Mouse (Mus musculus): ENCODE results near the gene Mrpl55. TPM values are rescaled to one million over a fixed set of nuclear protein-coding genes. Genes with fewer than 3 reads are reported as not detected.
A peak's percentile ranks its signal among the peaks of the same experiment; 100 is the strongest.

Mrpl55 gene
- total and polyA plus RNA-seq, 3 experiments = 68.5 to 75.5 TPM; not detected in 1

DNA sequence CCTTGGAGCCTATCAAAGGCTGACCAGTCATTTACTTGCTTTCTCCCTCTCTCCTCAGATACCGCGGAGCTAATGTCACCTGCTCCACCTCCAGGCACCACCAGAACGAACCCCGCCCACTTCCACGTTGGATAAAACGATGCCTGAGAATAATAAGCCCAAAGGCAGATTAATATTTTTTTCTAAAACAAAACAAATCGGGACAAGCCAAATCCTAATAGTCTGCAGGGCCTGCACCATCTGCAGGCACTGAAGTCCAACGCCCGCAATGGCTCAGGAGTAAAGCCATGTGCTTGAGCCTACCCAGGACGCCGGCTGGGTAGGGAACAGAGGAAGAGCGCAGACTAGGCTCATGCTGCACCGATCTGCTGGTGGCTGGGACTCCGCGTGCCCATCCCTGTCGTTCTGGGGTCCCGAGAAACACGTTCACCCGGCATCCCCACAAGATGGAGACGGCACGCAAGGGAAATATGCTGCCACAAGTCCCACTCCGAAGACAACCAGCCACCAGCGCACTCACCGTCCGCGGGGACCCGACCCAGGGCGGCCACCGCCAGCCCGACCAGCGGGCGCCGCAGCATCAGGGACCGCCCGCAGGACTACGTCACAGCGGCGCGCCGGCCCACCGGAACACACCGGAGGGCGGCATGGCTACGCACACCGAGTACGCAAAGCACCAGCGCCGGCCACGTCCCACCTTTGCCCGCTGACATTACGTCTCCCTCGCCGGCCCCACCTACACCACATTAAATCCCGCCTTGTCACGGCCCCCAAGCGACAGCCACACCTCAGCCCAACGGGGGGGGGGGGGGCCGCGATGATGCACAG, 10.8 kb upstream of the Mrpl55 start (continued):
- TF ChIP-seq MAZ (IDR thresholded peaks at IDR 0.05; ENCODE audit: low read depth, low read length) (peak; percentile 83; the same call in 1 of the 2 replicates), NELFE (IDR thresholded peaks at IDR 0.05; ENCODE audit: low read depth, low read length) (peak; percentile 84), POLR2AphosphoS5 (IDR thresholded peaks at IDR 0.05; ENCODE audit: borderline replicate concordance, low read depth, low read length) (no peak), BHLHE40 (IDR thresholded peaks at IDR 0.05; ENCODE audit: borderline replicate concordance, low read depth, low read length) (no peak), HCFC1 (IDR thresholded peaks at IDR 0.05; ENCODE audit: low read depth, low read length) (peak; percentile 89), EP300 (IDR thresholded peaks at IDR 0.05; ENCODE audit: low read depth in 1 of 2, low read length in 2 of 2) (no peak; a peak in 1 of 4 replicates), MAFK (IDR thresholded peaks at IDR 0.05; ENCODE audit: borderline replicate concordance, low read depth, low read length) (no peak), POLR2AphosphoS2 (IDR thresholded peaks at IDR 0.05; ENCODE audit: low read length) (peak; percentile 88), KAT2A (conservative IDR thresholded peaks at IDR 0.05; ENCODE audit: low read depth, low read length) (peak; percentile 9; the same call in 1 of the 2 replicates)

DNA sequence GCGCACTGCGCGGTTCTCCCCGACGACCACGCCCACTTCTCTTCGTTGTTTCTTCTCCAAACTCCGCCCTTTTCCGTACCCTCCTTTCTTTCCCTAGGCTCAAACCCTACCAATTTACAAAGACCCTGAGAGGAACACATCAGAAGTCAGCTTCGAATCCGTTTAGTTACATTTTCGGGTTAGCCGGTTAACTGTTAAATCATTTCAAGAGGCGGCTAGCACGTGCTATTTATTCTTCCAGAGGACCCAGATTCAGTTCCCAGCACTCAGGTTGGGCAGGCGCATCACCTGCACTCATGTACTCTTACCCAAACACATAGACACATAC, 10.3 kb upstream of the Mrpl55 start, which contains the start of gene Guk1:
Gene Guk1 (minus strand): TSS at position 154 of the 328 bp plus-strand sequence.
- DNase-seq (ENCODE audit: low read depth, low spot score) = no peak
- H3K4me1 ChIP-seq (ENCODE audit: control insufficient read depth in 1 of 2, insufficient read depth in 2 of 2, low read length in 2 of 2) = peaks cover 3 to 16% of the 10 kb centered on the region in 2 experiments; a peak in 3 of 4 replicates
- peak within 1 kb of the TSS; percentile 82 for H3K27ac ChIP-seq (ENCODE audit: control insufficient read depth, low read depth, low read length)
- TF ChIP-seq MAZ (IDR thresholded peaks at IDR 0.05; ENCODE audit: low read depth, low read length) = no peak
- TF ChIP-seq MYC (IDR thresholded peaks at IDR 0.05; ENCODE audit: low read depth, low read length) = peak; percentile 15; the same call in 1 of the 2 replicates
- no peak for TF ChIP-seq CHD1 (IDR thresholded peaks at IDR 0.05; ENCODE audit: low read depth, low read length)
- TF ChIP-seq MAFK (IDR thresholded peaks at IDR 0.05; ENCODE audit: borderline replicate concordance, low read depth, low read length) = no peak
- TF ChIP-seq TAL1 (IDR thresholded peaks at IDR 0.05; ENCODE audit: low read length) = no peak
- no peak for TF ChIP-seq CHD2 (IDR thresholded peaks at IDR 0.05; ENCODE audit: low read length)
- no peak for TF ChIP-seq POLR2AphosphoS5 (IDR thresholded peaks at IDR 0.05; ENCODE audit: borderline replicate concordance, low read depth, low read length)
- no peak for TF ChIP-seq NRF1 (IDR thresholded peaks at IDR 0.05; ENCODE audit: insufficient read depth, low read depth, low read length, poor library complexity, severe bottlenecking)
- TF ChIP-seq HCFC1 (IDR thresholded peaks at IDR 0.05; ENCODE audit: low read depth, low read length) = no peak
- TF ChIP-seq EP300 (IDR thresholded peaks at IDR 0.05; ENCODE audit: low read depth in 1 of 2, low read length in 2 of 2) = no peak
- no peak for TF ChIP-seq MYB (IDR thresholded peaks at IDR 0.05; ENCODE audit: low read depth, low read length)
- TF ChIP-seq BHLHE40 (IDR thresholded peaks at IDR 0.05; ENCODE audit: borderline replicate concordance, low read depth, low read length) = peak; percentile 66; the same call in 1 of the 2 replicates
- TF ChIP-seq MAX (IDR thresholded peaks at IDR 0.05; ENCODE audit: low read length) = peak; percentile 39; the same call in 1 of the 2 replicates
- 0 out of 4 replicates have a peak, but pooled peaks of 1 of the 2 experiments have one; percentile 54 for TF ChIP-seq POLR2A (IDR thresholded peaks at IDR 0.05; ENCODE audit: control insufficient read depth in 1 of 2, insufficient read depth in 1 of 2, low read depth in 1 of 2, low read length in 2 of 2, poor library complexity in 1 of 2)
- peak; percentile 41 for TF ChIP-seq POLR2AphosphoS2 (IDR thresholded peaks at IDR 0.05; ENCODE audit: low read length)
- peak; percentile 3; the same call in 1 of the 2 replicates for TF ChIP-seq NELFE (IDR thresholded peaks at IDR 0.05; ENCODE audit: low read depth, low read length)
- peak within 1 kb of the TSS; percentile 93 for H3K9ac ChIP-seq (ENCODE audit: control insufficient read depth, low read depth, low read length, poor library complexity, severe bottlenecking)
- H3K79me2 ChIP-seq (ENCODE audit: control insufficient read depth, insufficient read depth, low read length, poor library complexity) = peaks cover 23% of the 10 kb centered on the region
- no peaks in the 10 kb centered on the region for H3K9me3 ChIP-seq (replicated peaks; ENCODE audit: insufficient read depth, low read length)
- H3K36me3 ChIP-seq (ENCODE audit: control insufficient read depth in 1 of 2, insufficient read depth in 2 of 2, low read length in 2 of 2) = peaks cover 0 to 8% of the 10 kb centered on the region in 2 experiments; a peak in 2 of 4 replicates
- no peaks in the 10 kb centered on the region for H3K27me3 ChIP-seq (ENCODE audit: control insufficient read depth in 1 of 2, insufficient read depth in 2 of 2, low read length in 2 of 2)
- H3K4me3 ChIP-seq (ENCODE audit: control insufficient read depth in 1 of 2, insufficient read depth in 1 of 2, low read depth in 2 of 2, low read length in 2 of 2) = peak within 1 kb of the TSS; percentile 95 to 98
